Mouse (Mus musculus): Measurements from ENCODE around the gene Dlx2. TPM values are rescaled to one million over a fixed set of nuclear protein-coding genes. Genes with fewer than 3 reads are reported as not detected.

Dlx2 gene
- polyA plus RNA-seq (2014; fragmentation: Illumina TruSeq; extraction: RNeasy Lipid Tissue Mini Kit (QIAGEN cat#74804); ENCODE audit: insufficient read depth, low read depth, low replicate concordance), result not detected

DNA sequence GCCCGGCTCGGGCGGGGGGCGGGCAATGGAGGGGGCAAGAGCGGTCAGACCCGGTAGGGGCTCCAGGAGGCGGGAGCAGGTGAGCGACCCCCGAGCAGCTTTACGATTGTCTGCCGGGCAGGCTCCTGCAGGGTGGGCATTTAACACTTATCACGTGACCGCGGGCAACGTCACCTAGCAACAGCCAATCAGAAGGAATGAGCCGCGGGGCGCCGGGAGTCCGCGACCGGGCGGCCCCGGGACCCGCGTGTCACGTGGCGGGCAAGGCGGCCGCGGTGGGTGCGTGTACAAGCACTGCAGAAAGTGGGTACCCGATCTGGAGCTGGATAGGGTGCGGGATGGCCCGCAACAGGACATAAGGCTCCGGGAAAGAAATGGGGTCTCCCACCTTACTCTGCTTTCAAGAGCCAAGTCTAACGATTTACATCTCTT, at the start of gene Dlx2:
Dlx2 (minus strand) TSS at position 115 of the 432 bp plus-strand sequence.

DNA sequence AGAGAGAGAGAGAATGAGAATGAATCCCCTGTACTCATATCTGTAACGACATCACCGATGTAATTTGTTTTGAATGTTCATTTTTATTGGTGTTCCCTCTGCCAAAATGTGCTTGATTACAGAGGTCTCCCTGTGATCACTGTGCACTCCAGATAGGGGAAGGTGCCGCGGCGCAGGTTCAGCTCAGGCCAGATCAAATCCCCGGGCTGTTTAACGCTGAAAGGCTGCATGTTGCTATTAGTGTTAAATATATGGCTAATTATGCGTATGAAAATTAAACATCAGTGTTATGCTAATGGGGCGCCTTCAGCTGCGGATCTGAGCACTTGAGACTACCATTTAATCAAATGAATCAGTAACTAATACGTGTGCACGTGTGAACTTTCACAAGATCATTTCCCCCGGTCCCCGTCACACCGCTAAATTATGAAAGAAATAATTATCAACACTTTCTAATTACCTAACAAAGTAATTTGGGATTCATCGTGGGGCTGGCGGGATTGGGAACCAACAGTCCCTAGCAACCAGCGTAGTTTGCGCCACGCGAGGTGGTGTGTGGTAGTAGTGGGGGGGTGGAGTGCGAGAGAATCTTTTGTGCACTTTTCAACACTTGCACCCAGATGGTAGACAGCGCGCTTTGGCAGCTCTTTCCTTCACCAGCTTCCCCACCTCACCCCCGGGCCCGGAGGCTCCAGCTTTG, 18.4 kb downstream of the Dlx2 start, which contains the start of gene Dlx1:
Dlx1 (plus strand) TSS at position 100 of the 700 bp plus-strand sequence.

Other genes with a start within 250 kb of the Dlx2 start
- 14.2 TPM for gene Slc25a12, start 179.0 kb downstream of the Dlx2 start, polyA plus RNA-seq (2014; fragmentation: Illumina TruSeq; extraction: RNeasy Lipid Tissue Mini Kit (QIAGEN cat#74804); ENCODE audit: insufficient read depth, low read depth, low replicate concordance)
- gene Hat1, start 157.8 kb downstream of the Dlx2 start, polyA plus RNA-seq (2014; fragmentation: Illumina TruSeq; extraction: RNeasy Lipid Tissue Mini Kit (QIAGEN cat#74804); ENCODE audit: insufficient read depth, low read depth, low replicate concordance), result 18.4 TPM
- 13.9 TPM for gene Metap1d, start 93.5 kb downstream of the Dlx2 start, polyA plus RNA-seq (2014; fragmentation: Illumina TruSeq; extraction: RNeasy Lipid Tissue Mini Kit (QIAGEN cat#74804); ENCODE audit: insufficient read depth, low read depth, low replicate concordance)
- gene Dlx1, start 18.6 kb downstream of the Dlx2 start, polyA plus RNA-seq (2014; fragmentation: Illumina TruSeq; extraction: RNeasy Lipid Tissue Mini Kit (QIAGEN cat#74804); ENCODE audit: insufficient read depth, low read depth, low replicate concordance), result not detected
- 51.7 TPM for gene Itga6, start 198.9 kb upstream of the Dlx2 start, polyA plus RNA-seq (2014; fragmentation: Illumina TruSeq; extraction: RNeasy Lipid Tissue Mini Kit (QIAGEN cat#74804); ENCODE audit: insufficient read depth, low read depth, low replicate concordance)